Mouse (Mus musculus): Measurements from ENCODE around the gene Map3k4. TPM values are rescaled to one million over a fixed set of nuclear protein-coding genes. Genes with fewer than 3 reads are reported as not detected.
A peak's percentile ranks its signal among the peaks of the same experiment; 100 is the strongest.

Map3k4 gene
- polyA plus RNA-seq (2014; fragmentation: Nextera tagmentation; extraction: Ambion mirVana) = 39.0 and 47.9 TPM in 2 replicates

DNA sequence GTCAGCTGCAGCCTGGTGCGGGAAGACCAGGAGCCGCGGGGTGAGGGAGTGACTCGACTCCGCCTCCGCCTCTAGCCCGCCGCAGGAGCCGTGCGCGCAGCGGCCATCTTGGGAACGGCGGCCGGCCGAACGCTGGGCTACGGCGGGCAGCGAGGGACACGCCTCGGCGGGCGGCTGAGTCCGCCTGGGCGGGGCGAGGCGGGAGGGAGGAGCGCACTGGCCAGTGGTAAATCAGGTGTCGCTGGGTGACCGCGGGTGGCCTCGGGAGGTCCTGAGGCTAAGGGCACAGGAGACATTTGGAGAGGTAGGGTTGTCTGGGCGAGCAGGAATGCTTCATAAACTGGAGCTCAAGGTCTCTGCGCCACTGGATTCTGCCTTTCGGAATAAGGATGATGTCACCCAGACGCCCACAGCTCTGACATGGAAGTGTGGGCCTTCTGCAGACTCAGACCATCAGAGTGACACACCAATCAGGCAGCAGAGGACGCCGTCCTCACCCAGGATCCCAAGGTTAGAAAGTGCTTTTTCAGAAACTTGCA lies at the start of gene Map3k4:
Gene Map3k4, minus strand, starts transcription at position 134 of the 539 bp plus-strand sequence.
- Histone ChIP-seq H3K4me1 (ENCODE audit: insufficient read depth) (0 out of 2 replicates have a peak, but pooled peaks cover 2% of the 10 kb centered on the region), H3K27ac (ENCODE audit: low read depth) (peak within 1 kb of the TSS; percentile 95), H3K9me3 (ENCODE audit: low read depth, low read length) (no peaks in the 10 kb centered on the region), H3K27me3 (ENCODE audit: insufficient read depth, low read length) (no peaks in the 10 kb centered on the region), H3K9ac (peak within 1 kb of the TSS; percentile 89), H3K4me3 (ENCODE audit: low read depth, low read length) (peak within 1 kb of the TSS; percentile 96), H3K4me2 (peak within 1 kb of the TSS; percentile 80), H3K36me3 (ENCODE audit: insufficient read depth) (no peaks in the 10 kb centered on the region)
- under 1% methylated on average over 39 of the region's 39 CpGs for WGBS
- no peak; the same call in 1 of the 2 replicates for TF ChIP-seq CTCF (IDR thresholded peaks at IDR 0.05; ENCODE audit: low read depth)
- ATAC-seq (ENCODE audit: insufficient read depth) = peak; percentile 95
- peak; percentile 95 for DNase-seq

DNA sequence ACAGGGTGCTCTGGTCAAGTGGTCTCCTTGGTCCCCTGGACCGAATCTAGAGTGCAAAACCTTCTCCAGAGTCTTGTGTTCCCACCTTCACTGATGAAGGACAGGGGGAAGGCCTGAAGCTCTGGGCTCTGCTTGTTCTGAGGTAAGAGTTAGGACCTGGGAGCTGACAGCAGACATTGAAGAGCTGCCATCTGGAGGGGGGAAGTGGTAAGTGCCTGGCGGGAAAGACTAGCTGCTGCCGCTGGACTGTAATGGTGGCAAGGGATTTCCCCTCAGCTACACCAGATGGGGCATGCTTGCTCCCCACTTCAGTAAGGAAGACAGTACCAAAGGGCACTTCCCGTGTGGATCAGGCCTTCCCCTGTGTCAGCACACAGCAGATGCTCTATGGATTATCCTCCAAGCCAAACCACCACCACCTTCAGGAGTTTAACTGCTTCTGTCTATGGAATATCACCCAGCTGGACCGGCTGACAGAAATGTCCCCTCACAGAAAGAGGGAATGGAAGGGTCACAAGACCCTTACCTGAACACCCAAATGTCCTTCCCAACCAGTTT lies 48.9 kb upstream of the Map3k4 start:
- WGBS = 30% methylated on average over 5 of the region's 5 CpGs
- peak; percentile 80 for ATAC-seq (ENCODE audit: insufficient read depth)

DNA sequence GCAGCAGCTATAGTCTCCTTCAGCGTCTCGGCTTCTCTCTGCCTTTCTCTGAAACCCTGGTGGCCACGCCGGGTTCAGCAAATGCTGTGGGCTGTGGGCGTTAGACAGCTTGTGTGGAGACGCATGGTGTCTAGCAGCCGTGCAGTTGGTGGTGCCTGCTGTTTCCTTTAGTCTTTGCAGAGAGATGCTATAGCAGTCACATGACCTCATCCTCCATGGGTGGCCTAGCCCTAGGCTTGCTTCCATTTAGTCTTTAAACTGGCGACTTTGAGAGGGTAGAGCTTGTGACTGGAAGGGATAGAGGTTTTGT lies 45.8 kb upstream of the Map3k4 start:
- DNase-seq (peak; percentile 44), ATAC-seq (ENCODE audit: insufficient read depth) (no peak)
- Histone ChIP-seq H3K9me3 (ENCODE audit: low read depth, low read length) (no peaks in the 10 kb centered on the region), H3K4me2 (no peak overlapping the region), H3K4me1 (ENCODE audit: insufficient read depth) (no peaks in the 10 kb centered on the region), H3K27me3 (ENCODE audit: insufficient read depth, low read length) (no peaks in the 10 kb centered on the region), H3K36me3 (ENCODE audit: insufficient read depth) (no peaks in the 10 kb centered on the region), H3K9ac (no peak overlapping the region), H3K27ac (ENCODE audit: low read depth) (no peak overlapping the region), H3K4me3 (ENCODE audit: low read depth, low read length) (no peak overlapping the region)
- peak; percentile 1; the same call in 1 of the 2 replicates for TF ChIP-seq CTCF (IDR thresholded peaks at IDR 0.05; ENCODE audit: low read depth)
- WGBS = 68% methylated on average over 8 of the region's 8 CpGs

More for the DNA sequence above, 48.9 kb upstream of the Map3k4 start:
- no peak overlapping the region for H3K4me3 ChIP-seq (ENCODE audit: low read depth, low read length)
- no peaks in the 10 kb centered on the region for H3K36me3 ChIP-seq (ENCODE audit: insufficient read depth)
- peak; percentile 77 for TF ChIP-seq CTCF (IDR thresholded peaks at IDR 0.05; ENCODE audit: low read depth)
- H3K27me3 ChIP-seq (ENCODE audit: insufficient read depth, low read length) = no peaks in the 10 kb centered on the region
- H3K4me2 ChIP-seq = no peak overlapping the region
- no peak overlapping the region for H3K9ac ChIP-seq
- no peaks in the 10 kb centered on the region for H3K9me3 ChIP-seq (ENCODE audit: low read depth, low read length)
- no peak overlapping the region for H3K27ac ChIP-seq (ENCODE audit: low read depth)
- H3K4me1 ChIP-seq (ENCODE audit: insufficient read depth) = no peaks in the 10 kb centered on the region
- peak; percentile 82 for DNase-seq

GRCm38 (mm10) chr17:12363601-12364425 lies 45.2 kb upstream of the Map3k4 start:
- Histone ChIP-seq H3K9me3 (ENCODE audit: low read depth, low read length) (no peaks in the 10 kb centered on the region), H3K9ac (no peak overlapping the region), H3K27ac (ENCODE audit: low read depth) (no peak overlapping the region), H3K4me3 (ENCODE audit: low read depth, low read length) (no peak overlapping the region), H3K4me2 (no peak overlapping the region), H3K27me3 (ENCODE audit: insufficient read depth, low read length) (no peaks in the 10 kb centered on the region), H3K4me1 (ENCODE audit: insufficient read depth) (no peaks in the 10 kb centered on the region), H3K36me3 (ENCODE audit: insufficient read depth) (no peaks in the 10 kb centered on the region)
- DNase-seq (no peak), ATAC-seq (ENCODE audit: insufficient read depth) (no peak)
- 81% methylated on average over 11 of the region's 11 CpGs for WGBS
- TF ChIP-seq CTCF (IDR thresholded peaks at IDR 0.05; ENCODE audit: low read depth) = no peak

GRCm38 (mm10) chr17:12359876-12360275 lies 41.3 kb upstream of the Map3k4 start:
- no peak overlapping the region for H3K4me2 ChIP-seq
- H3K27ac ChIP-seq (ENCODE audit: low read depth) = no peak overlapping the region
- no peaks in the 10 kb centered on the region for H3K4me1 ChIP-seq (ENCODE audit: insufficient read depth)
- ATAC-seq (ENCODE audit: insufficient read depth) = no peak
- H3K27me3 ChIP-seq (ENCODE audit: insufficient read depth, low read length) = no peaks in the 10 kb centered on the region
- no peak overlapping the region for H3K9ac ChIP-seq
- no peak for DNase-seq
- TF ChIP-seq CTCF (IDR thresholded peaks at IDR 0.05; ENCODE audit: low read depth) = no peak
- no peaks in the 10 kb centered on the region for H3K36me3 ChIP-seq (ENCODE audit: insufficient read depth)
- no peaks in the 10 kb centered on the region for H3K9me3 ChIP-seq (ENCODE audit: low read depth, low read length)
- 83% methylated on average over 15 of the region's 15 CpGs for WGBS
- H3K4me3 ChIP-seq (ENCODE audit: low read depth, low read length) = no peak overlapping the region

GRCm38 (mm10) chr17:12352781-12353180 lies 34.2 kb upstream of the Map3k4 start:
- no peaks in the 10 kb centered on the region for H3K36me3 ChIP-seq (ENCODE audit: insufficient read depth)
- H3K4me2 ChIP-seq = no peak overlapping the region
- H3K27ac ChIP-seq (ENCODE audit: low read depth) = no peak overlapping the region
- no peaks in the 10 kb centered on the region for H3K27me3 ChIP-seq (ENCODE audit: insufficient read depth, low read length)
- no peak overlapping the region for H3K9ac ChIP-seq
- no peak overlapping the region for H3K4me3 ChIP-seq (ENCODE audit: low read depth, low read length)
- no peaks in the 10 kb centered on the region for H3K9me3 ChIP-seq (ENCODE audit: low read depth, low read length)
- no peak for ATAC-seq (ENCODE audit: insufficient read depth)
- H3K4me1 ChIP-seq (ENCODE audit: insufficient read depth) = no peaks in the 10 kb centered on the region
- TF ChIP-seq CTCF (IDR thresholded peaks at IDR 0.05; ENCODE audit: low read depth) = no peak
- 35% methylated on average over 1 of the region's 1 CpGs for WGBS
- peak; percentile 11 for DNase-seq

DNA sequence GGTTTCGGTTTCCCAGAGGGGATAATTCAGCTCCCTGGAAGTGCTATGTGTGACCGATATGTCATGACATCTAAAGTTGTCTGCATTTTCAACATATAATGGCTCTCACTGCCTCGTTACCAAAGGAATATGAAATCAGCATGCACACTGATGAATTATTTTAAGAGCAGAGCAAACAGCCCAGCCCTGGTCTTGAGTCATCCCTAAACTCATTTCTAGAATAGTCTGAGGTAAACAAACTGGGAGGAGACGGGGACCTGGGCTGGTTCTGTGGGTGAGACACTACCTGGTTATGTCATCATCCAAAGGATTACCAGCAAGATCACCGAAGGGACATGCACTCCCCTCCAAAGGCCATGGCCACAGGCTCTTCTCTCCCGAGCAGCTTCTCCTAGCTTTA lies 33.0 kb upstream of the Map3k4 start:
- TF ChIP-seq CTCF (IDR thresholded peaks at IDR 0.05; ENCODE audit: low read depth) = no peak
- WGBS = 72% methylated on average over 6 of the region's 6 CpGs

More for the DNA sequence above, 33.0 kb upstream of the Map3k4 start:
- Histone ChIP-seq H3K4me3 (ENCODE audit: low read depth, low read length) (no peak overlapping the region), H3K27ac (ENCODE audit: low read depth) (no peak overlapping the region), H3K36me3 (ENCODE audit: insufficient read depth) (no peaks in the 10 kb centered on the region), H3K9ac (no peak overlapping the region), H3K4me1 (ENCODE audit: insufficient read depth) (no peaks in the 10 kb centered on the region), H3K4me2 (no peak overlapping the region), H3K9me3 (ENCODE audit: low read depth, low read length) (no peaks in the 10 kb centered on the region), H3K27me3 (ENCODE audit: insufficient read depth, low read length) (no peaks in the 10 kb centered on the region)
- ATAC-seq (ENCODE audit: insufficient read depth) (no peak), DNase-seq (no peak)

Measured in lung, embryonic 14.5 days (tissue).